Mouse (Mus musculus) ovary, postnatal 14 days (tissue): ENCODE results near the gene Ctdnep1.
"Not testable (repeated sequence)": the region's sequence is repeated elsewhere in the genome, so short reads cannot be mapped to it uniquely, and the experiment has no call there.

Experiments
- DNase-seq: peaks from one replicate; pipeline ENCODE4 v3.0.0; 2022; ENCODE audit warnings: low spot score

The Ctdnep1 gene

GRCm38 (mm10) chr11:69950807-69951459, 30.0 kb upstream of the Ctdnep1 start:
- DNase-seq = no peak

DNA sequence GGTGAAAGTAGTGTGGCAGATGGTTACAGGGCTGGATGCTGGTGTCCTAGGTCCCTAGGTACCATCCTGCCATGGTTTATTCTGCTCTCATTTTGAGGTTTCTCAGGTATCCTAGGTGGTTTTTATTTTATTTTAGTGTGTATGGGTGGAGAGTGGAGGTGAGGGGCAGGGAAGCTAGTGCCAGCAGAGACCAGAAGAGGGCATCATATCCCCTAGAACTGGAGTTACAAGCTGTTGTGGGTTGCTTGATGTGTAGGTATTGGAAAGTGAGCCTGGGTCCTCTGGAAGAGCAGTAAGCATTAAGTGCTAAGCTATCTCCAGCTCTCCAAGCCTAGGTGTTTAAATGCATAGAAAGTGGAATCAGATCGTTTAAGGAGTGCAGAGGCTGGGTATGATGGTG, 28.7 kb upstream of the Ctdnep1 start:
- DNase-seq = no peak

- DNase-seq = no peak
Measured at GRCm38 (mm10) chr11:69953267-69953915, 27.6 kb upstream of the Ctdnep1 start.

DNA sequence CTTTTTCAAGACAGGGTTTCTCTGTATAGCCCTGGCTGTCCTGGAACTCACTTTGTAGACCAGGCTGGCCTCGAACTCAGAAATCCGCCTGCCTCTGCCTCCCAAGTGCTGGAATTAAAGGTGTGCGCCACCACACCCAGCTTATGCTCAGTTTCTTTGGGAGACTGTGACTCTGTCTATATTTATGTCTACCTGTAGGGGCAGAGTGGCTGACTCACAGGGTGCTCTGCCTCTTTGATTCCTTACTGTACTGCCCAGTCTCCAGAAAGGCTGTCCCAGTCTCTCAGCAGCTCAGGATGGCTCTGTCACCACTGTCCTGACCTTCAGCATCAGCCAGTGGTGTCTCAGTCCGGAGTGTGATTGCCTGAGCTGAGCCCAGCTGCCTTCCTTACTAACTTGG, 25.3 kb upstream of the Ctdnep1 start:
- not testable (repeated sequence) for DNase-seq

GRCm38 (mm10) chr11:69956218-69956617, 24.7 kb upstream of the Ctdnep1 start:
- DNase-seq = no peak

DNA sequence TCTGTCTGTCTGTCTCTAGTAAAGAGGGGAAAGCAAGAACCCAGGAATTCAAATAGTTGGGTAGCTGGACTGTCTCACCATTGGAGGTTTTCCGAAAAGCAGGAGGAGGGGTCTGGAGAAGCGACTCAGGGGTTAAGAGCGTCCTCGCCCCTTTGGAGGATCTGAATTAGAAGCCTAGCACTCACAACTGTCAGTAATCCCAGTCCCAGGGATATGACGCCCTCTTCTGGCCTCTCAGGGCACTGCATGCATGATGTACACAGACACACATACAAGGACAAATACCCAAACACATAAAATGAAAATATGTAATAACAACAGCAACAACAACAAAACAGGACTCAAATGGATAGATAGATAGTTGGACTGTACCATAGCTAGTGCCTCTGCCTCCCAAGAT, 20.3 kb upstream of the Ctdnep1 start:
- no peak for DNase-seq

GRCm38 (mm10) chr11:69961841-69962240, 19.1 kb upstream of the Ctdnep1 start:
- no peak for DNase-seq

- no peak for DNase-seq
Measured at GRCm38 (mm10) chr11:69964650-69965270, 16.2 kb upstream of the Ctdnep1 start, which contains the start of gene Cldn7. Cldn7 (plus strand) TSS chr11:69964779.

DNA sequence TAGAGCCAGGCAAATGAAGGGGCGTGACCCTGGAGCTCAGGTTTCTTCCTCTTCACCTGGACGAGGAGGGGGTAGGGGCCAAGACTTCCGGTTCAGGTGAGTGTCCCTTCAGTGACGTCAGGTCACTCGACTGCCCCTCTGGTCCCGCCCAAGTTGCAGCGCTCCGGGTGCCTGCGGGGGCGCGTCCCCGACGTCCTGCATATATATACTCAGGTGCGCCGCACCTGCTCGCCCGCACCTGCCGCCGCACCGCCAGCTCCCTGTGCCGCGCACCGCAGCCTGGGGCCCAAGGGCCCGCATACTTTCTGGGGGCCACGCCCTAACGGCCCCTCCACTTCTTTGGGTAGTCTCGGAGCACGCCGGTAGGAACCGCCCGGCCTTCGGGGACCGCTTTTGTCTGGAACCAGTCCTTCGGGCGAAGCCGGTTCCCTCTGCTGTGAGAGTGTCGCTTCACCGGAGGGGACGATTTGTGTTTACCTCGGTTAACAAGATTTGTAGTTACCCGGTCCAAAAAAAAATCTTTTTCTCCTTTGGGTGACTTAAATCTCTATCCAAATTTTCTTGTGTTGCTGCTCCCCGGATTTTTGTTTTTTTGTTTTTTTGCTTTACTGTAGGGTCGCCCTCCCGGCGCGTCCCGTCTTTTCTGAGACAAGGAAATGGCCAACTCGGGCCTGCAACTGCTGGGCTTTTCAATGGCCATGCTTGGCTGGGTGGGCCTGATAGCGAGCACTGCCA, 15.5 kb upstream of the Ctdnep1 start:
- no peak for DNase-seq

- no peak for DNase-seq
Measured at GRCm38 (mm10) chr11:69966006-69966859, 14.7 kb upstream of the Ctdnep1 start.

DNA sequence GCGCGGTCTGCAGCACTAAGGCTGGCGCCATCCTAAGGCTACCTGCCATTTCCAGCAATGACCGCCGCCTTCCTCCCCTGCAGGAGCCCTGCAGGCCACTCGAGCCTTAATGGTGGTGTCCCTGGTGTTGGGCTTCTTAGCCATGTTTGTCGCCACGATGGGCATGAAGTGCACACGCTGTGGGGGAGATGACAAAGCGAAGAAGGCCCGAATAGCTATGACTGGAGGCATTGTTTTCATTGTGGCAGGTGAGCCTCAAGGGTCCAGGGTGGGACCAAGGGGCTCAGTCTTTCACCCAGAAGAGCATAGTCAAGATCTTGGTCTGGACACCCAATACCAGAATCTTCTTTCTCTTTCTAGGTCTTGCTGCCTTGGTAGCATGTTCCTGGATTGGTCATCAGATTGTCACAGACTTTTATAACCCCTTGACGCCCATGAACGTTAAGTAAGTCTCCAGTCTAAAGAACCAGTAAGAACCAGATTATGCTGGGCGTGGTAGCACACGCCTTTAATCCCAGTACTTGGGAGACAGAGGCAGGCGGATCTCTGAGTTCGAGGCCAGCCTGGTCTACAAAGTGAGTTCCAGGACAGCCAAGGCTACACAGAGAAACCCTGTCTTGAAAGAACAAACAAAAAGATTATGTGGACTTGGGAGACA, 14.0 kb upstream of the Ctdnep1 start:
- no peak for DNase-seq

- DNase-seq = no peak
Measured at GRCm38 (mm10) chr11:69968793-69969192, 12.2 kb upstream of the Ctdnep1 start.

GRCm38 (mm10) chr11:69970222-69970621, 10.7 kb upstream of the Ctdnep1 start:
- DNase-seq = no peak

GRCm38 (mm10) chr11:69970775-69971174, 10.2 kb upstream of the Ctdnep1 start:
- DNase-seq = no peak

GRCm38 (mm10) chr11:69974907-69975306, 6.0 kb upstream of the Ctdnep1 start:
- no peak for DNase-seq

- DNase-seq = no peak
Measured at GRCm38 (mm10) chr11:69976271-69976670, 4.7 kb upstream of the Ctdnep1 start.

GRCm38 (mm10) chr11:69979827-69980195, 1.1 kb upstream of the Ctdnep1 start:
- DNase-seq = no peak

DNA sequence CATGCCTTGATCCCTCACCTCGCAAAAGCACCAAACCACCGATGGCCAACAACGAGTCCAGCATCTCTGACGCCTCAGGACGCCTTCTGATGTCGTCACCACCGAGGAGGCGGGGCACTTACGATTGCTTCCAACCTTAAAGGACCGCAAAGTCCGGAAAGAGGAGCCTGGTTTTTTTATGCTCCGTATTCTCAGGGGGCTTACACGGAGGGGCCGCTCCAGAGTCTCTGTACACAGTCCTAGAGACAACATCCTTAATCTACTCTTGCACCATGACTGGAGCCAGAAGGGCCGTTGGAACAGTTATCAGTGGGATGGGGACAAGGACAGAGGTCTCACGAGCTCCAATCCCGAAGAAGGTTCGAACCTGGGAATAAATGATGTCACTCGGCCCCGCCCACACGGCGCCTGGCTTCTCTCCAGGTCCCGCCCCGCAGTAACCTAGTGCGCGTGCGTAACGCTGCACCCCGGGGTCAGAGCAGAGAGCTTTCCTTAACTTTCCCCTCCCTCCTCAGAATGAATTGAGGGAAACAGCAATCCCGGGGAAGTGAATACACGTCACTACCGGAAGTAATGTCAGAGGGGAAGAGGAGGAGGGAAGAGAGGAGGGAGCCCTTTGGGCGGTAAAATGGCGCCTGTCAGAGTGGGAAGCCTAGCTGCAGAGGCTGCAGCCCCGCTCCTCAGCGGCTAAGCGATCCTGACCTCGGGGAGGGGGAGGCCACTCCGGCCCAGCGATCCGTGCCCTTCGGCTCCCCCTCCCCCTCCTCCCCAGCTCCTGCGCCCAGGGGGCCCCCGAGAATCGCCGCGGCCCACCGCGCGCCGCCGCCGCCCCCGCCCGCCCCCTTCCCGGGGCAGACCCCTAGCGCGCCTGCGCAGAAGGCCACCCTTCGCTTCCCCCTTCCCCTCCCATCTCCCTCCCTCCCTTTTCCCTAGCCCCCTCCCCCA, 488 bp upstream of the Ctdnep1 start:
- DNase-seq = peak; percentile 100

- no peak for DNase-seq
Measured at GRCm38 (mm10) chr11:69982225-69982624, 1.3 kb downstream of the Ctdnep1 start, which contains the start of gene Elp5. Elp5 (minus strand) TSS chr11:69982517.

DNA sequence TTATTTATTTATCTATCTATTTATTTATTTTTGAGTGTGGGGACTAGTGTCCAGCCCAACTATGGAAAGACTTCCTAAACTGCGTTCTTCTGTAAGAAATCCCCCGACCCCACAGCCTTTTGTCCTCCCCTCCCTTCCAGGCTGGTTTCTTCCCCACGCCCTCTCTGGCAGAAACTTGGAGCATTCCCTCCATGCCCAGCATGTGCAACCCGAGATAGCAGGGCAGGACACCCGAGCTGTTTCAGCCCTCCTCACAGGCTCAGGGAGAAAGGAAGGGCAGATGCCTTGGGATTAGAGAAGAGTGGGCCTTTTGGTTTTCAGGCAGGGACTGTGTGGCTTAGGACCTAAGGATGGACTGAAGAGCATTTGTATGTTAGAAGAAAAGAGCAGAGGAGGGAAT, 1.9 kb downstream of the Ctdnep1 start:
- no peak for DNase-seq
